Mouse (Mus musculus): ENCODE results near the gene Dlg3. TPM values are rescaled to one million over a fixed set of nuclear protein-coding genes. Genes with fewer than 3 reads are reported as not detected.

Dlg3 gene
- polyA plus RNA-seq, 1 experiment from 2014 or later: 5.2 TPM

DNA sequence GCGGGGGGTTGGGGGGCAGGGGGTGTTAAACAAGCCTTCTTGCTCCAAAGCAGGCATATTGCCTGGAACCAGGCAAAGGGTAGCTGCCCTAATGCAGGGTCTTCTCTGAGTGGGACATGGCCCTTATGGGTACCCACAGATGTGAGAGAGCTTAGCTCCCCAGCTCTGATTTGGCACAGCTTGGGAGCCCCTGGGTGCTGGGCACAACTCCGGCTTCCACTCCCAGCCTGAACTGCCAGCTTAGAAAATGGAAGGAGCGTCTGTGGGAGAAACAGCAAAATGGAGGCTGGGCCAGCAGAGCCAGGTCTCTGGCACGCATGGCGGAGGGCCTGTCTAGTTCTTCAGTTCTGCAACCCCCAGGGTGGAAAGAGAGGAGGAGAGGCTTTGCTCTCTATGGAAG lies 1.8 kb downstream of the Dlg3 start:
- Histone ChIP-seq H3K9me3 (no peaks in the 10 kb centered on the region), H3K36me3 (0 out of 2 replicates have a peak, but pooled peaks cover 3% of the 10 kb centered on the region), H3K27ac (replicated peaks) (peak overlapping the region; percentile 23; the same call in 1 of the 2 replicates), H3K4me3 (peak overlapping the region; percentile 65), H3K9ac (peak overlapping the region; percentile 87), H3K4me1 (replicated peaks) (peaks cover 16% of the 10 kb centered on the region; the same call in 1 of the 2 replicates), H3K27me3 (no peaks in the 10 kb centered on the region), H3K4me2 (peak overlapping the region; percentile 59)
- 74% methylated on average over 5 of the region's 5 CpGs for WGBS
- no peak for ATAC-seq (ENCODE audit: low read depth)

GRCm38 (mm10) chrX:100774341-100774811 lies 6.9 kb downstream of the Dlg3 start:
- Histone ChIP-seq H3K4me2 (peak overlapping the region; percentile 51), H3K27ac (replicated peaks) (no peak overlapping the region), H3K27me3 (no peaks in the 10 kb centered on the region), H3K4me3 (peak overlapping the region; percentile 32), H3K4me1 (replicated peaks) (peaks cover 33% of the 10 kb centered on the region), H3K9me3 (no peaks in the 10 kb centered on the region), H3K9ac (peak overlapping the region; percentile 58), H3K36me3 (0 out of 2 replicates have a peak, but pooled peaks cover 3% of the 10 kb centered on the region)
- WGBS: 11% methylated on average over 23 of the region's 23 CpGs
- ATAC-seq (ENCODE audit: low read depth): no peak

GRCm38 (mm10) chrX:100775405-100775804 lies 7.9 kb downstream of the Dlg3 start:
- Histone ChIP-seq H3K36me3 (0 out of 2 replicates have a peak, but pooled peaks cover 3% of the 10 kb centered on the region), H3K9ac (no peak overlapping the region), H3K27me3 (no peaks in the 10 kb centered on the region), H3K4me1 (replicated peaks) (peaks cover 37% of the 10 kb centered on the region), H3K9me3 (no peaks in the 10 kb centered on the region), H3K27ac (replicated peaks) (no peak overlapping the region), H3K4me2 (no peak overlapping the region), H3K4me3 (no peak overlapping the region)
- ATAC-seq (ENCODE audit: low read depth): no peak
- WGBS: 84% methylated on average over 3 of the region's 3 CpGs

GRCm38 (mm10) chrX:100776494-100776893 lies 9.0 kb downstream of the Dlg3 start:
- peak; percentile 70 for ATAC-seq (ENCODE audit: low read depth)

DNA sequence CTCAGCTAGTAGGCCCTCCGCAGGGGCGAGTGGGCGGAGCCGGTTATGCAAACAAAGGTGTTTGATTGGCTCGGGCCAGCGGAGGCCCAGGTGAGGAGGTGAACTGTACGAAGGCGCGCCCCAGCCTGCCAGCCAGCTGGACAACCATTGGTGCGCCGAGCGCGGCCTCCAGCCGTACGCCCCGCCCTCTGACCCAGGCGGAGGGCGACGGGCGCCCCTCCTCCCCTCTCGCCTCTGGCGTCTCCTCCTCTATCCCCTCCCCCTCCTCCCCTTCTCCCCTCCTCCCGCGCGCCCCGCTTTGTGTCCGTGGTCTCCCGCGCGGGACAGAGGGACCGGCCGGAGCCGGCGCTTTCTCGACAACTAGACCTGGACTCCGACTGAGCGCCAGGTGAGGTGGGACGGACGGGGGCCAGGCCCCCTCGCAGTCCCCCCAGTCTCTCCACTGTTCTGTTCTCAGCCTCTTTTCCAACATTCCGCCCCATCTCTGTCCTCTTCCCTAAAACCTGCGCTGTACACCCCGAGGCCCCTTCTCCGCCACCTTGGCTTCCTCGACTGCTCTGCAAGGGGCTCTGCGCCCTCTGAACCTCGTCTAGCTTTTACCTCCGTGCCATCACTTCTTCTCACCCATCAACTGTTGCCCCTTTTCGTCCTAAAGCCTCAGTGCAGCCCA lies 9.6 kb downstream of the Dlg3 start:
- peak; percentile 88 for ATAC-seq (ENCODE audit: low read depth)
- H3K27me3 ChIP-seq: no peaks in the 10 kb centered on the region
- peak overlapping the region; percentile 75 for H3K9ac ChIP-seq
- 0 out of 2 replicates have a peak, but pooled peaks cover 3% of the 10 kb centered on the region for H3K36me3 ChIP-seq
- H3K4me2 ChIP-seq: peak overlapping the region; percentile 58
- WGBS: 35% methylated on average over 22 of the region's 49 CpGs
- peak overlapping the region; percentile 79 for H3K27ac ChIP-seq (replicated peaks)
- H3K9me3 ChIP-seq: no peaks in the 10 kb centered on the region
- H3K4me3 ChIP-seq: peak overlapping the region; percentile 47
- peaks cover 37% of the 10 kb centered on the region for H3K4me1 ChIP-seq (replicated peaks)

More at GRCm38 (mm10) chrX:100776494-100776893, 9.0 kb downstream of the Dlg3 start:
- Histone ChIP-seq H3K4me2 (peak overlapping the region; percentile 58), H3K9me3 (no peaks in the 10 kb centered on the region), H3K4me3 (peak overlapping the region; percentile 47), H3K4me1 (replicated peaks) (peaks cover 37% of the 10 kb centered on the region), H3K36me3 (0 out of 2 replicates have a peak, but pooled peaks cover 3% of the 10 kb centered on the region), H3K27me3 (no peaks in the 10 kb centered on the region), H3K9ac (0 out of 2 replicates have a peak overlapping the region, but pooled peaks have one; percentile 75), H3K27ac (replicated peaks) (peak overlapping the region; percentile 79)
- 21% methylated on average over 9 of the region's 9 CpGs for WGBS

- Histone ChIP-seq H3K4me1 (replicated peaks) (peaks cover 37% of the 10 kb centered on the region), H3K4me3 (peak overlapping the region; percentile 47), H3K4me2 (peak overlapping the region; percentile 58), H3K9ac (peak overlapping the region; percentile 75), H3K36me3 (0 out of 2 replicates have a peak, but pooled peaks cover 3% of the 10 kb centered on the region), H3K9me3 (no peaks in the 10 kb centered on the region), H3K27me3 (no peaks in the 10 kb centered on the region), H3K27ac (replicated peaks) (peak overlapping the region; percentile 79; the same call in 1 of the 2 replicates)
- no peak for ATAC-seq (ENCODE audit: low read depth)
- WGBS: 19% methylated on average over 10 of the region's 10 CpGs
Observed at GRCm38 (mm10) chrX:100777655-100778234, 10.2 kb downstream of the Dlg3 start.

DNA sequence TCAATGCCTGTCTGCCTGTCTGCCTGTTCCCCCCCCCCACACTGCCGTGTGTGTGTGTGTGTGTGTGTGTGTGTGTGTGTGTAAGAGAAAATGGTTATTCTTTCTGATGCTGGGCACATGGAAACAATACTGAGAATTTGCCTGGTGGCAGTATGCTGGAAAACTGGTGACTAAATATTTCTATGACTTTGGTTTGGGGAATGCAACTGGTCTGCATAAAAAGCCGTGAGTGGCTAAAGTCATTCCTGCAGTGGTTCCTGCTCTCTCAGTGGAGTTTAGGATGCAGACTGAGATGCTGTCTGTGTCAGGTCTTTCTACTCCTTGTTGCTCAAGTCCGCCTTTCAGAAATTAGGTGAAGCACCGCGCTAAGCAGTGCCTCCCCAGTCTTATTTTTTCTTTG lies 10.9 kb downstream of the Dlg3 start:
- WGBS: 26% methylated on average over 5 of the region's 5 CpGs
- H3K27me3 ChIP-seq: no peaks in the 10 kb centered on the region
- no peaks in the 10 kb centered on the region for H3K9me3 ChIP-seq
- peaks cover 41% of the 10 kb centered on the region for H3K4me1 ChIP-seq (replicated peaks)
- no peaks in the 10 kb centered on the region for H3K36me3 ChIP-seq
- peak overlapping the region; percentile 58 for H3K4me2 ChIP-seq
- peak overlapping the region; percentile 47 for H3K4me3 ChIP-seq
- H3K9ac ChIP-seq: peak overlapping the region; percentile 75
- H3K27ac ChIP-seq (replicated peaks): no peak overlapping the region
- no peak for ATAC-seq (ENCODE audit: low read depth)

DNA sequence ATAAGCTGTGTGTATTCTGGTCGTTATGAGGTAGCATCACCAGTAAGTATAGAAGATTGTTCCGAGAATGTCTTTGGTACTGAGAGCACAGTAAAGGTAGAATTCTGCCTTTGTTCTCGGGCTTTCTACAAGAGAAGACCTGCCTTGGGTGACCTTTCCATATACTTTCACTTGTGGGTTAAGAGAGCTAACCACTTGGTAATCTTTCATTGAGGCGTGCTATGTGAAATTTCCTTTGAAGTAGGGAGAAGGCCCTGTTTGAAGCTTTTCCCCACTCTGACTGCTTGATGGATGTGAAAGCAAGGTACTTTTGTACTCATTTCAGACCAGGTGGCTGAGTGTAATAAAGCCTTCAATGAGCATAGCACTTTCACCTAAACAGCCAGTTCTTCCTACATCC lies 21.8 kb downstream of the Dlg3 start:
- H3K36me3 ChIP-seq: no peaks in the 10 kb centered on the region
- no peak for ATAC-seq (ENCODE audit: low read depth)
- 83% methylated on average over 4 of the region's 4 CpGs for WGBS

DNA sequence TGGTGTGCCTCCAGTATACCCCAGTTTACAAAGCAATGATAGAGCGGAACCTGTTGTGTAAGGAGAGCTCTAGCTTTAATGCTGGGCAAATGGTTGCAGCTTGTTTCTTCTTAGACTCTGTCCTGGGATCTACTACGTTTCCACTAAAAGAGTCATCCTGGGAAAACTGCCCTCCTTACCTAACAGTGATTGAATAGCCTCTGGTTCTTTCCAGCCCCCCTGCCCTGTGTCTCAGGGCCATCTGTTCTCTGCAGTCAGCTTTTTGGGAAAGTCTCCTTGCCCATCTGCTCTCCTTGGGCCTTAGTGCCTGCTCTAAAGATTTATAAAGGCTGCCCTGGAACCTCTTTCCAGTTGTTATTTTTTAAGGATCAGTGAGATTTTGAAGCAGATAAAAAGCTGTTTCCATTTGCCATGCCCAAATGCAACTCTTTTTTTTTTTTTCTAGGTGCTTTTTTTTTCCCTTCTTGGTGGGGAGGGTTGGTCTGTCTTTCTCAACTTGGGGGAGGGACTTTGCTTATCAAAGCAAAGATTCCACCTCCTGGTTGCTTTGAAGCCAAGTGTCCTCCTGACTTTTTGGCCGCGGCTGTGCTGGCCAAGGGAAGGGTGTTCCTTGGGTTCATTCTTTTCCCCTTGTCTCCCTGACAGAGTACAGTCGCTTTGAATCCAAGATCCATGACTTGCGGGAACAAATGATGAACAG lies 28.7 kb downstream of the Dlg3 start:
- ATAC-seq (ENCODE audit: low read depth): no peak
- Histone ChIP-seq H3K27ac (replicated peaks) (no peak overlapping the region), H3K9ac (no peak overlapping the region), H3K9me3 (no peaks in the 10 kb centered on the region), H3K4me1 (replicated peaks) (peaks cover 16% of the 10 kb centered on the region), H3K4me2 (no peak overlapping the region), H3K4me3 (no peak overlapping the region), H3K27me3 (no peaks in the 10 kb centered on the region), H3K36me3 (peaks cover 19% of the 10 kb centered on the region)
- 77% methylated on average over 6 of the region's 6 CpGs for WGBS

More for the DNA sequence above, 21.8 kb downstream of the Dlg3 start:
- Histone ChIP-seq H3K9me3 (no peaks in the 10 kb centered on the region), H3K4me3 (no peak overlapping the region), H3K27ac (replicated peaks) (no peak overlapping the region), H3K4me2 (no peak overlapping the region), H3K27me3 (no peaks in the 10 kb centered on the region), H3K9ac (no peak overlapping the region), H3K4me1 (replicated peaks) (no peaks in the 10 kb centered on the region)

DNA sequence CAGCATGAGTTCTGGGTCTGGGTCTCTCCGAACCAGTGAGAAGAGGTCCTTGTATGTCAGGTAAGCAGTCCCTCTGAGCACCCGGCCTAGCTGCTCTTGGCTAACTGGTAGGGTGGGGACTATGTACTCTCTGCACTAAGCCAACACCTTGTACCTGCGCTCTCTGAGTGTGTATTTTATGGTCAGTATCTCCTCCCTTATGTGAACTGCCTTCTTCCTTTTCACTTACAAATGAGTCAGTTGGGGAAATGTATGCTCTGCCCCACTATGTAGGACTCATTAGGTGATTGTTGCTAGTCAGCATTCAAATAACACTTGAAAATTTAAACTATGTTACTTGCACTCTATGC lies 29.2 kb downstream of the Dlg3 start:
- 83% methylated on average over 3 of the region's 3 CpGs for WGBS
- Histone ChIP-seq H3K9ac (no peak overlapping the region), H3K4me3 (no peak overlapping the region), H3K4me2 (no peak overlapping the region), H3K27ac (replicated peaks) (no peak overlapping the region), H3K27me3 (no peaks in the 10 kb centered on the region), H3K36me3 (peaks cover 19% of the 10 kb centered on the region), H3K9me3 (no peaks in the 10 kb centered on the region), H3K4me1 (replicated peaks) (peaks cover 16% of the 10 kb centered on the region)
- no peak for ATAC-seq (ENCODE audit: low read depth)

GRCm38 (mm10) chrX:100797370-100797769 lies 29.8 kb downstream of the Dlg3 start:
- Histone ChIP-seq H3K36me3 (peaks cover 19% of the 10 kb centered on the region), H3K4me1 (replicated peaks) (peaks cover 16% of the 10 kb centered on the region), H3K27me3 (no peaks in the 10 kb centered on the region), H3K4me2 (no peak overlapping the region), H3K9me3 (no peaks in the 10 kb centered on the region), H3K9ac (no peak overlapping the region), H3K4me3 (no peak overlapping the region), H3K27ac (replicated peaks) (no peak overlapping the region)
- ATAC-seq (ENCODE audit: low read depth): no peak
- WGBS: 62% methylated on average over 4 of the region's 4 CpGs

Measured in neural tube, embryonic 13.5 days (tissue).